Mouse (Mus musculus): ENCODE measurements around the gene Sap30l. TPM values are rescaled to one million over a fixed set of nuclear protein-coding genes. Genes with fewer than 3 reads are reported as not detected.

Sap30l gene
- polyA plus RNA-seq, 1 experiment = 22.5 TPM

- Histone ChIP-seq H3K27ac (ENCODE audit: control insufficient read depth, insufficient read depth, low read depth, low read length, poor library complexity) (no peak overlapping the region), H3K4me3 (replicated peaks; ENCODE audit: control insufficient read depth, low read depth, low read length) (no peak overlapping the region), H3K4me1 (ENCODE audit: control insufficient read depth, insufficient read depth, low read length) (no peaks in the 10 kb centered on the region)
- TF ChIP-seq CTCF (IDR thresholded peaks at IDR 0.05; ENCODE audit: control insufficient read depth, insufficient read depth, low read length) = no peak
- TF ChIP-seq POLR2A (IDR thresholded peaks at IDR 0.05; ENCODE audit: borderline replicate concordance, control insufficient read depth, low read depth, low read length) = no peak
- 71% methylated on average over 17 of the region's 17 CpGs for WGBS
These were observed 28.7 kb downstream of the Sap30l start for GRCm38 (mm10) chr11:57829871-57830775.

- Histone ChIP-seq H3K27ac (ENCODE audit: control insufficient read depth, insufficient read depth, low read depth, low read length, poor library complexity) (no peak overlapping the region), H3K4me1 (ENCODE audit: control insufficient read depth, insufficient read depth, low read length) (no peaks in the 10 kb centered on the region), H3K4me3 (replicated peaks; ENCODE audit: control insufficient read depth, low read depth, low read length) (no peak overlapping the region)
- TF ChIP-seq POLR2A (IDR thresholded peaks at IDR 0.05; ENCODE audit: borderline replicate concordance, control insufficient read depth, low read depth, low read length) = no peak
- TF ChIP-seq CTCF (IDR thresholded peaks at IDR 0.05; ENCODE audit: control insufficient read depth, insufficient read depth, low read length) = no peak
- 21% methylated on average over 31 of the region's 31 CpGs for WGBS
These were observed 29.9 kb downstream of the Sap30l start for GRCm38 (mm10) chr11:57831281-57831781.

GRCm38 (mm10) chr11:57831861-57832260 lies 30.4 kb downstream of the Sap30l start:
- H3K4me3 ChIP-seq (replicated peaks; ENCODE audit: control insufficient read depth, low read depth, low read length) = no peak overlapping the region
- no peak overlapping the region for H3K27ac ChIP-seq (ENCODE audit: control insufficient read depth, insufficient read depth, low read depth, low read length, poor library complexity)
- H3K4me1 ChIP-seq (ENCODE audit: control insufficient read depth, insufficient read depth, low read length) = no peaks in the 10 kb centered on the region
- TF ChIP-seq CTCF (IDR thresholded peaks at IDR 0.05; ENCODE audit: control insufficient read depth, insufficient read depth, low read length) (no peak), POLR2A (IDR thresholded peaks at IDR 0.05; ENCODE audit: borderline replicate concordance, control insufficient read depth, low read depth, low read length) (no peak)
- 31% methylated on average over 16 of the region's 16 CpGs for WGBS

GRCm38 (mm10) chr11:57832552-57833201 lies 31.2 kb downstream of the Sap30l start, which contains the start of gene Hand1:
TSS of gene Hand1 (minus strand) at chr11:57832818.
- no peak within 1 kb of the TSS for H3K27ac ChIP-seq (ENCODE audit: control insufficient read depth, insufficient read depth, low read depth, low read length, poor library complexity)
- TF ChIP-seq POLR2A (IDR thresholded peaks at IDR 0.05; ENCODE audit: borderline replicate concordance, control insufficient read depth, low read depth, low read length) = no peak
- no peak for TF ChIP-seq CTCF (IDR thresholded peaks at IDR 0.05; ENCODE audit: control insufficient read depth, insufficient read depth, low read length)
- WGBS = 21% methylated on average over 23 of the region's 23 CpGs
- H3K4me3 ChIP-seq (replicated peaks; ENCODE audit: control insufficient read depth, low read depth, low read length) = no peak within 1 kb of the TSS
- H3K4me1 ChIP-seq (ENCODE audit: control insufficient read depth, insufficient read depth, low read length) = no peaks in the 10 kb centered on the region

GRCm38 (mm10) chr11:57833296-57833977 lies 32.0 kb downstream of the Sap30l start:
- TF ChIP-seq CTCF (IDR thresholded peaks at IDR 0.05; ENCODE audit: control insufficient read depth, insufficient read depth, low read length) (no peak), POLR2A (IDR thresholded peaks at IDR 0.05; ENCODE audit: borderline replicate concordance, control insufficient read depth, low read depth, low read length) (no peak)
- 9% methylated on average over 30 of the region's 30 CpGs for WGBS
- no peak overlapping the region for H3K27ac ChIP-seq (ENCODE audit: control insufficient read depth, insufficient read depth, low read depth, low read length, poor library complexity)

GRCm38 (mm10) chr11:57834031-57834430 lies 32.6 kb downstream of the Sap30l start:
- no peaks in the 10 kb centered on the region for H3K4me1 ChIP-seq (ENCODE audit: control insufficient read depth, insufficient read depth, low read length)
- TF ChIP-seq CTCF (IDR thresholded peaks at IDR 0.05; ENCODE audit: control insufficient read depth, insufficient read depth, low read length) (no peak), POLR2A (IDR thresholded peaks at IDR 0.05; ENCODE audit: borderline replicate concordance, control insufficient read depth, low read depth, low read length) (no peak)
- 22% methylated on average over 6 of the region's 6 CpGs for WGBS
- H3K27ac ChIP-seq (ENCODE audit: control insufficient read depth, insufficient read depth, low read depth, low read length, poor library complexity) = no peak overlapping the region
- no peak overlapping the region for H3K4me3 ChIP-seq (replicated peaks; ENCODE audit: control insufficient read depth, low read depth, low read length)

More at GRCm38 (mm10) chr11:57833296-57833977, 32.0 kb downstream of the Sap30l start:
- Histone ChIP-seq H3K4me3 (replicated peaks; ENCODE audit: control insufficient read depth, low read depth, low read length) (no peak overlapping the region), H3K4me1 (ENCODE audit: control insufficient read depth, insufficient read depth, low read length) (no peaks in the 10 kb centered on the region)

GRCm38 (mm10) chr11:57835331-57835730 lies 33.9 kb downstream of the Sap30l start:
- Histone ChIP-seq H3K27ac (ENCODE audit: control insufficient read depth, insufficient read depth, low read depth, low read length, poor library complexity) (no peak overlapping the region), H3K4me1 (ENCODE audit: control insufficient read depth, insufficient read depth, low read length) (no peaks in the 10 kb centered on the region), H3K4me3 (replicated peaks; ENCODE audit: control insufficient read depth, low read depth, low read length) (no peak overlapping the region)
- whole genome bisulfite sequencing = 60% methylated on average over 2 of the region's 2 CpGs
- TF ChIP-seq POLR2A (IDR thresholded peaks at IDR 0.05; ENCODE audit: borderline replicate concordance, control insufficient read depth, low read depth, low read length) (no peak), CTCF (IDR thresholded peaks at IDR 0.05; ENCODE audit: control insufficient read depth, insufficient read depth, low read length) (no peak)

Data from bone marrow, adult 2 months (tissue).